Mouse (Mus musculus): ENCODE data around the gene Plce1. TPM values are rescaled to one million over a fixed set of nuclear protein-coding genes. Genes with fewer than 3 reads are reported as not detected.
A peak's percentile ranks its signal among the peaks of the same experiment; 100 is the strongest.

The Plce1 gene
- polyA plus RNA-seq, 1 experiment from 2014 or later: 6.1 TPM

DNA sequence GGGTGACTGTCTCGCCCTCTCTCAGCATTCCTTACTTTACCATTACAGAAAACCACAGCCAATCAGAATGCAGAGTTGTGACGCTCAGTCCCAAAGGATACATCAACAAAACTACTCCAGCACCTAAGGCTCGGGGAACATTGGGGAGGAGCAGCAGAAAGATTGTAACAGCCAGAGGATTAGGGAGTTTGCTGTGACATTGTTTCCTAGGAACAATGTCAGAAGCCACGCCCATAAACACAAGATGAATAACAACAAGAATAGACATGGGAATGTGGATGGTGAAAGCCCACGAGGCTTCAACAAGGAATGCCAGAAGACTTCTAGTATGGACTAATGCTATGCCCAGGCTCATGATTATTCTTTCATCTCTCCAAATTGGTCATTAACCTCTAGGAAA, 277.1 kb downstream of the Plce1 start:
- no peak for ATAC-seq (ENCODE audit: low FRiP score)
- Histone ChIP-seq H3K27me3 (ENCODE audit: control insufficient read depth, insufficient read depth, low read length) (no peaks in the 10 kb centered on the region), H3K4me1 (replicated peaks; ENCODE audit: control insufficient read depth, insufficient read depth, low read length) (no peaks in the 10 kb centered on the region), H3K9me3 (ENCODE audit: control insufficient read depth, low read length) (no peaks in the 10 kb centered on the region), H3K4me2 (replicated peaks; ENCODE audit: low read depth, low read length) (no peak overlapping the region), H3K36me3 (ENCODE audit: control insufficient read depth, insufficient read depth, low read length) (no peaks in the 10 kb centered on the region), H3K27ac (ENCODE audit: low read depth, low read length) (no peak overlapping the region), H3K4me3 (ENCODE audit: low read depth, low read length) (no peak overlapping the region), H3K9ac (ENCODE audit: low read depth, low read length) (no peak overlapping the region)
- 62% methylated on average over 5 of the region's 5 CpGs for WGBS
- DNase-seq (ENCODE audit: low spot score): no peak

DNA sequence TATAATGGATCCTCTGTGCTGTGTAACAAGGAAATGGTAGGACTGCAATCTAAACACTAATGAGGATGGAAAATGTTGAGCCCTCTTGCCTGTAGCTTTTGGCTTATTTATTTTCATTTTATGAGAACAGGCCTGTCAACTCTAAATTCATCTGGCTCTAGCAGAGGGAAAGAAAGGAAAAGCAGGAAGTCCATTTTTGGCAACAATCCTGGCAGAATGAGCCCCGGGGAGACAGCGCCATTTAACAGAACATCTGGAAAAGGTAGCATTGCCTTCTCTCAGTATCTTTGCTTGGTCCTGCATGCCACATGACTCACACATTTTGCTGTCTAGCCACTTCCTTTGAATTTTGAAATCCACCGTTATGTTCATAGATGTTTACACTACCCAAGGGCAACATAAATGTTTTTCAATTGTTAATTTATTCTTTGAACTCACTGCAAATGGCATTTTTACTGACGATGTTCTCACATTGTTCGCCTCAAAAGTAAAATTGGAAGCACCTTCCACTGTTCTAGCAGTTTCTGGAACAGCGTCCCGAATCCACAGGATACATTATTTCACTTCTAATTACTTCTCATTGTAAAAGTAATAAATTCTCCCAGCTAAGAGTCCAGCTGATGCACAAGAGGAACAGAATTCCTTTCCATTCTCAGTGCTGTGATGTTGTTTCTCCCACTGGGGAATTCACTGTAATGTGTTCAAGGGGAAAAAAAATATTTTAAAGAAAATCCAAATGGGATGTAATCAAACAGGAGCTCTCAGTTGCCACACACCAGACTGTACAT, 278.0 kb downstream of the Plce1 start:
- no peak overlapping the region for H3K9ac ChIP-seq (ENCODE audit: low read depth, low read length)
- H3K27me3 ChIP-seq (ENCODE audit: control insufficient read depth, insufficient read depth, low read length): no peaks in the 10 kb centered on the region
- DNase-seq (ENCODE audit: low spot score) (no peak), ATAC-seq (ENCODE audit: low FRiP score) (no peak)
- no peak overlapping the region for H3K4me3 ChIP-seq (ENCODE audit: low read depth, low read length)
- H3K27ac ChIP-seq (ENCODE audit: low read depth, low read length): no peak overlapping the region
- no peak overlapping the region for H3K4me2 ChIP-seq (replicated peaks; ENCODE audit: low read depth, low read length)
- H3K4me1 ChIP-seq (replicated peaks; ENCODE audit: control insufficient read depth, insufficient read depth, low read length): no peaks in the 10 kb centered on the region
- no peaks in the 10 kb centered on the region for H3K36me3 ChIP-seq (ENCODE audit: control insufficient read depth, insufficient read depth, low read length)
- no peaks in the 10 kb centered on the region for H3K9me3 ChIP-seq (ENCODE audit: control insufficient read depth, low read length)
- WGBS: 91% methylated on average over 7 of the region's 7 CpGs

DNA sequence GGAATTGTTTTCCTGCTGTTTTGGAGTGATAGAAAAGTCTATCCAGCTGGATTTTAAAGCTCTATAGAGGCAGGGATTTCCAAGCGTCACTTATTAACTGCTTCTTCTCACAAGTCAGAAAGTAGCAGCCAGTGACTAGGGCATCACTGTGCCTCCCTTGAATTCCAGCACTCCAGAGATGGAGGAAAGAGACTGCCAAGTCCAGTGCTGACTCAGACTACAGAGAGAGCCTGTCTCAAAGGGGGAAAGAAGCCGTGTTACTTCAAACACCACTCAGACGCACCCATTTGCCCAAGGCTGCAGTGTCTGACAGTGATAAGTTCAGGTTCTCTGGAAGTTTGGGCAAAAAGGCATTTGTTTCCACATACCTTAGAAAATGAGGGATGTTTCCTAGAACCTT, 279.5 kb downstream of the Plce1 start:
- H3K4me2 ChIP-seq (replicated peaks; ENCODE audit: low read depth, low read length): no peak overlapping the region
- no peak for DNase-seq (ENCODE audit: low spot score)
- ATAC-seq (ENCODE audit: low FRiP score): no peak
- no peaks in the 10 kb centered on the region for H3K9me3 ChIP-seq (ENCODE audit: control insufficient read depth, low read length)
- no peak overlapping the region for H3K9ac ChIP-seq (ENCODE audit: low read depth, low read length)
- WGBS: 88% methylated on average over 3 of the region's 3 CpGs
- no peak overlapping the region for H3K4me3 ChIP-seq (ENCODE audit: low read depth, low read length)
- H3K27me3 ChIP-seq (ENCODE audit: control insufficient read depth, insufficient read depth, low read length): no peaks in the 10 kb centered on the region
- no peak overlapping the region for H3K27ac ChIP-seq (ENCODE audit: low read depth, low read length)
- H3K36me3 ChIP-seq (ENCODE audit: control insufficient read depth, insufficient read depth, low read length): no peaks in the 10 kb centered on the region
- no peaks in the 10 kb centered on the region for H3K4me1 ChIP-seq (replicated peaks; ENCODE audit: control insufficient read depth, insufficient read depth, low read length)

DNA sequence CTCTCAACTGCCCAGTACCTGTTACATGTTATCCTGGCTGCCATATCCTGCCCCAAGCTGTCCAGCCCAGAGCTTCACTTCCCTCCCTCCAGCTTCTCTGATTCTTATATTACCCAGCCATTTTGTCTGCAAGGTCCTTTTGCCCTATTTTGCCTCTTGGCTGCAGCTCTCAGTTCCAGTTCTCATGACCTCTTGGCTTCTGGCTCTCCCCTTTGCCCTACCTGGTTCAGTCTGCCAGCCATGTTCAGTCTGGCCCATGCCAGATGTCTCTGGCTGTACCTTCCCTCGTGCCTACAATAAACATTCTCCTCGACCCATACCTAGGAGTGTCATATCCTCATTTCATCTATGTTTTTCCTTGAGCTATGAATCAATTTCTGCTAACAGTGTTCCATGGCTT, 285.4 kb downstream of the Plce1 start:
- Histone ChIP-seq H3K27me3 (ENCODE audit: control insufficient read depth, insufficient read depth, low read length) (no peaks in the 10 kb centered on the region), H3K36me3 (ENCODE audit: control insufficient read depth, insufficient read depth, low read length) (no peaks in the 10 kb centered on the region), H3K9me3 (ENCODE audit: control insufficient read depth, low read length) (no peaks in the 10 kb centered on the region), H3K4me3 (ENCODE audit: low read depth, low read length) (no peak overlapping the region), H3K9ac (ENCODE audit: low read depth, low read length) (no peak overlapping the region), H3K4me2 (replicated peaks; ENCODE audit: low read depth, low read length) (no peak overlapping the region), H3K27ac (ENCODE audit: low read depth, low read length) (no peak overlapping the region), H3K4me1 (replicated peaks; ENCODE audit: control insufficient read depth, insufficient read depth, low read length) (no peaks in the 10 kb centered on the region)
- no peak for DNase-seq (ENCODE audit: low spot score)
- WGBS: 79% methylated on average over 2 of the region's 2 CpGs
- ATAC-seq (ENCODE audit: low FRiP score): no peak

DNA sequence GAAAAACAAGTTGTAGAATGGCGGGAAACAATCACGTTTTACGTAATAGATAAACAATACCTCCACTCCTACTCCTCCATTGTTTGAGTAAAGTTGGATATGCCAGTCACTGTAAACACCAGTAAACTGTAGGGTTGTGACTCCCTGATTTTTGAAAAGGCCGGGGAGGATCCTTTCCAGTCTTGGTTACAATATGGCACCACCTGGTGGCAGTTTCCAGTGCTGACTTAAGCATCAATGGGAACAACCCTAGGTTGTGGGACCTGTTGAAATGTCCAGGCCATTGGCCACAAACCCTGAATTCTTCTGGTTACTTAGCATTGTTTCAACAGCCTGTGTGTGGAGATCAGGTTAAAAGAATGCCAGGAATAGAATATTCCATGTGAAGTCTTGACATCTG, 294.6 kb downstream of the Plce1 start:
- Histone ChIP-seq H3K4me3 (ENCODE audit: low read depth, low read length) (no peak overlapping the region), H3K4me1 (replicated peaks; ENCODE audit: control insufficient read depth, insufficient read depth, low read length) (no peaks in the 10 kb centered on the region), H3K4me2 (replicated peaks; ENCODE audit: low read depth, low read length) (no peak overlapping the region), H3K27me3 (ENCODE audit: control insufficient read depth, insufficient read depth, low read length) (no peaks in the 10 kb centered on the region), H3K27ac (ENCODE audit: low read depth, low read length) (no peak overlapping the region), H3K9me3 (ENCODE audit: control insufficient read depth, low read length) (no peaks in the 10 kb centered on the region), H3K9ac (ENCODE audit: low read depth, low read length) (no peak overlapping the region), H3K36me3 (ENCODE audit: control insufficient read depth, insufficient read depth, low read length) (no peaks in the 10 kb centered on the region)
- DNase-seq (ENCODE audit: low spot score) (peak; percentile 70), ATAC-seq (ENCODE audit: low FRiP score) (no peak)
- WGBS: 63% methylated on average over 4 of the region's 4 CpGs

DNA sequence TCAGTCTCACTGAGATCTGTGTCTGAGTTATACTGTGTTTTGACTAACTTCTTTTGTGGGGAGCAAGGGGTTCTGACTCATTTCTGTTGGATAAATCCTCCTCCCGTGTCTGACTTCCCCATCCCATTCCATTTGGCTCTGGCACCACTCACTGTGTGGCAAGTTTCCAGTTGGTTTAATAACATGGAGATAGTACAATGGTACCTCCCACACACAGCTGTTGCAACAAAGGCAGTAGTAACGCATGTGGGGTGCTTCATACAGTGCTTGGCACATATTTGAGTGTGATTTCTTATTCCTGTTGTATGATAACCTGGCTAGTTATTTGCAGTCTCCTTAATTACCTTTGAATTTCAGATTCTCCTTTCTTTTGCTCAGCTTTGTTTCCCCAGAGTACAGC, 297.9 kb downstream of the Plce1 start:
- Histone ChIP-seq H3K9me3 (ENCODE audit: control insufficient read depth, low read length) (no peaks in the 10 kb centered on the region), H3K9ac (ENCODE audit: low read depth, low read length) (no peak overlapping the region), H3K36me3 (ENCODE audit: control insufficient read depth, insufficient read depth, low read length) (no peaks in the 10 kb centered on the region), H3K4me2 (replicated peaks; ENCODE audit: low read depth, low read length) (no peak overlapping the region), H3K27ac (ENCODE audit: low read depth, low read length) (no peak overlapping the region), H3K4me1 (replicated peaks; ENCODE audit: control insufficient read depth, insufficient read depth, low read length) (no peaks in the 10 kb centered on the region), H3K27me3 (ENCODE audit: control insufficient read depth, insufficient read depth, low read length) (no peaks in the 10 kb centered on the region), H3K4me3 (ENCODE audit: low read depth, low read length) (no peak overlapping the region)
- ATAC-seq (ENCODE audit: low FRiP score): no peak
- no peak for DNase-seq (ENCODE audit: low spot score)
- 76% methylated on average over 2 of the region's 2 CpGs for WGBS

DNA sequence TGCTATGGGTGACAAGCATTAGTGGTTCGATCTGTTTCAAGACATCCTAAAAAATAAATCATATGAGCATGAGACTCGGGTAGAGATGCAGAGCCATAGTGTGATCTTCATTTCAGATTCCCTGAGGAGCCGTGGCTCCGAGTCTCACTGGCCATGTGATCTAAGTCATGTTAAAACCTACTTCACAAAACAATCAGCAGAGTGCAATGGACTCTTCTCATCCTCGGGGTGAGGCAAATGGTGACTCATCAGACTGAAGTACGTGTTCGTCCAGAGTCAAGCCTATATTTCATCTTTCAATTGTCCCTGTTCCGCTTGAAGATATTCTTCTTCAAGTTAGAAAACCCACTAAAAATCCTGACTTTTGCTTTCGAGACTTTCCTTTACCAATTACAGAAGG, 302.6 kb downstream of the Plce1 start:
- no peak overlapping the region for H3K9ac ChIP-seq (ENCODE audit: low read depth, low read length)
- no peaks in the 10 kb centered on the region for H3K36me3 ChIP-seq (ENCODE audit: control insufficient read depth, insufficient read depth, low read length)
- H3K9me3 ChIP-seq (ENCODE audit: control insufficient read depth, low read length): no peaks in the 10 kb centered on the region
- H3K27me3 ChIP-seq (ENCODE audit: control insufficient read depth, insufficient read depth, low read length): no peaks in the 10 kb centered on the region
- ATAC-seq (ENCODE audit: low FRiP score) (no peak), DNase-seq (ENCODE audit: low spot score) (no peak)
- H3K27ac ChIP-seq (ENCODE audit: low read depth, low read length): no peak overlapping the region
- no peak overlapping the region for H3K4me3 ChIP-seq (ENCODE audit: low read depth, low read length)
- no peaks in the 10 kb centered on the region for H3K4me1 ChIP-seq (replicated peaks; ENCODE audit: control insufficient read depth, insufficient read depth, low read length)
- no peak overlapping the region for H3K4me2 ChIP-seq (replicated peaks; ENCODE audit: low read depth, low read length)
- WGBS: 89% methylated on average over 9 of the region's 9 CpGs

DNA sequence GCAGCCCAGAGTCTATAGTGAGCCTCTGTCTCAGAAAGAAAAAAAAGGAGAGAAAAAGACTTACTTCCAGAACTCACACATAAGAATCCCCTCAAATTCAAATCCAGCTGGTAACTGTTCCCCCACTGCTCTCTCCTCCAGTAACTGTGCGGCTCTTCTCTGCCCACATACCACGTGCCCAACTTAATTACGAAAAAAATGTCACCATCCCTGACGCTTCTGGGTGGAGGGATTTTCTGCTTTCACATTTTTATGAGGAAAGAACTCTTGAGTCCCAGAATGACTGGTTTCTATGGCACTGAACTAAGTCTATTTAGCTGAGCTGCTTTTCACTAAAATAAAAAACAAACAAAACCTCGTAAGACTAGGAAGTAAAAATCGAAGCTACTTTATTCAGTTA, 306.8 kb downstream of the Plce1 start:
- Histone ChIP-seq H3K9ac (ENCODE audit: low read depth, low read length) (no peak overlapping the region), H3K27me3 (ENCODE audit: control insufficient read depth, insufficient read depth, low read length) (no peaks in the 10 kb centered on the region), H3K4me3 (ENCODE audit: low read depth, low read length) (no peak overlapping the region), H3K4me2 (replicated peaks; ENCODE audit: low read depth, low read length) (no peak overlapping the region), H3K36me3 (ENCODE audit: control insufficient read depth, insufficient read depth, low read length) (no peaks in the 10 kb centered on the region), H3K9me3 (ENCODE audit: control insufficient read depth, low read length) (no peaks in the 10 kb centered on the region), H3K27ac (ENCODE audit: low read depth, low read length) (no peak overlapping the region), H3K4me1 (replicated peaks; ENCODE audit: control insufficient read depth, insufficient read depth, low read length) (no peaks in the 10 kb centered on the region)
- ATAC-seq (ENCODE audit: low FRiP score) (no peak), DNase-seq (ENCODE audit: low spot score) (no peak)
- WGBS: 91% methylated on average over 6 of the region's 6 CpGs

DNA sequence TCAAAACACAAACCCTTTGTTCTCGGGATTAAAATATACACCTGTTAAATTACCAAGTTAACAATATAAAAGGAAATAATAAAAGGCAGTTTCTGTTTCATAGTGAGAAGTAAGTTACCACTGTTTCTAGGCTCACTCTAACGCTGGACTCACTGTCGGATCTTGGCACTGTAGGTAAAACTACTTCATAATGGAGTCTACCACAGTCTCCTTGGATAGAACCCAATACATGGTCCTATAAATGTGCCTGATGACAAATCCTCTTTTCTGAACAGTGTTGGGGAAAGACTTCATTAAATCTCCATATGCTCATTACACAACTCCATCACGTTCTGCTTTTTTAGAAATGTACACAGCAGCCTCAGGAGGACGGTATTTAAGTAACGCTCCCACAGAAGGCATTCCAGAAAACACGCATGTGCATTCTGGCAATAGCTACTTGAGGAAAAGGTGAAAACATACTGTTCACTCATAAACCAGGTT, 312.7 kb downstream of the Plce1 start:
- Histone ChIP-seq H3K27me3 (ENCODE audit: control insufficient read depth, insufficient read depth, low read length) (no peaks in the 10 kb centered on the region), H3K4me3 (ENCODE audit: low read depth, low read length) (no peak overlapping the region), H3K9me3 (ENCODE audit: control insufficient read depth, low read length) (no peaks in the 10 kb centered on the region), H3K4me1 (replicated peaks; ENCODE audit: control insufficient read depth, insufficient read depth, low read length) (no peaks in the 10 kb centered on the region), H3K9ac (ENCODE audit: low read depth, low read length) (no peak overlapping the region), H3K27ac (ENCODE audit: low read depth, low read length) (no peak overlapping the region), H3K4me2 (replicated peaks; ENCODE audit: low read depth, low read length) (no peak overlapping the region), H3K36me3 (ENCODE audit: control insufficient read depth, insufficient read depth, low read length) (0 out of 2 replicates have a peak, but pooled peaks cover 6% of the 10 kb centered on the region)
- DNase-seq (ENCODE audit: low spot score): no peak
- 96% methylated on average over 7 of the region's 7 CpGs for WGBS
- ATAC-seq (ENCODE audit: low FRiP score): no peak
